Comparison of ENCODE assay signal across 15 mouse cellular contexts in the genomic region with DNA sequence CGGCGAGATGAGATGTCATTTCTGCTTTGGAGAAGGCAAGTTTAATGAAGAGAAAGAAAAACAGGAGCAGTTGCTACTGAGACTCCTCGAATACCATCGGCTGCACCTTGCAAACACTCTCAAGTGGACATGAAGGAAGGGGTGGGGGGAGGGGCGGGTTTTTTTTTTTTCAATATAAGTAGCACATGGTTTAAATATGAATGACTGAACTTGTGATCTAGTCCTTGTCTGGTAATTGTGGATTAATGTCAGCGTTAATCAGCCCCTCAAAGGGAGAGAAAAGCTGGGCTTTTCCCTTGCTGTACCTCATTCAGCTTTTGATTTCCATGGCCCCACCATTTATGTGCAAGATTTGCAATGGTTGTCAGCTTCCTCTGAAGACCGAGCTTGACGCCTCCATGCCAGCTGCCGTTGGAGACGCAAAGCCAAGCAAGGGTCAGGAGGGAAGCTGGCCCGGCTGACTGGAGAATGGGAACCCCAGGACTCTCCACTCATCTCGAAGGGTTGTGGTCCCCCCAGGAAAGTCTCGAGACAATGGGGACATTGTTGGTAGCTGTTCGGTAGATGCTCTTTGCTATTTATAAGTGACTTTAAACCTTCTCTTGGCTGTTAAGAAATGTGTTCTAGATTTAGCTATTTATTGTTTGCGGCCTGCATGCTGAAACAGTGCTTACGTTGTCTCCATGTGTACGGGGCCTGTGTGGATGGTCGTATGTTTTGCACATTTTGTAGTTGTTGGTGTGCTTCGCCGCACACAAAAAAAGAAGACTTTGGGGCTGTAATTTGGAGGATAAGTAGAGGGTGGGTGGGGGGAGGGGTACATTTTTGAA. TPM values are rescaled to one million over a fixed set of nuclear protein-coding genes. Genes with fewer than 3 reads are reported as not detected.
DNase-seq lines count a peak whose midpoint lies in the region; ATAC-seq and TF ChIP-seq lines count a peak whose summit lies in the region.
"Had no signal": no experiment of that assay in that cellular context is flagged by ENCODE, and none has a peak within 500 bp of the region (broad histone marks: within the 10 kb centered on the region; RNA-seq: fewer than 3 reads in every experiment).

No protein-coding gene starts in this region.

- peaks cover 94% of the 10 kb centered on the region for H3K4me1 ChIP-seq in forebrain, embryonic 16.5 days (replicated peaks; ENCODE audit: control insufficient read depth, insufficient read depth, low read length)
- H3K4me1 ChIP-seq in midbrain, embryonic 11.5 days (ENCODE audit: control insufficient read depth, insufficient read depth, low read length): peaks cover 83% of the 10 kb centered on the region
- H3K4me1 ChIP-seq in neural tube, embryonic 15.5 days: peaks cover 71% of the 10 kb centered on the region
- H3K4me1 ChIP-seq in kidney, embryonic 16.5 days (ENCODE audit: insufficient read depth, low read length): peaks cover 41% of the 10 kb centered on the region

- 9% methylated on average over 20 of the region's 20 CpGs for WGBS in forebrain, embryonic 16.5 days
- WGBS in midbrain, embryonic 11.5 days: 27% methylated on average over 20 of the region's 20 CpGs
- 21% methylated on average over 20 of the region's 20 CpGs for WGBS in neural tube, embryonic 15.5 days
- WGBS in kidney, embryonic 16.5 days: 78% methylated on average over 20 of the region's 20 CpGs

- H3K9me3 ChIP-seq in forebrain, embryonic 16.5 days (ENCODE audit: control insufficient read depth, low read length): no peaks in the 10 kb centered on the region
- H3K9me3 ChIP-seq in midbrain, embryonic 11.5 days (ENCODE audit: control insufficient read depth, low read length): no peaks in the 10 kb centered on the region
- H3K9me3 ChIP-seq in neural tube, embryonic 15.5 days (replicated peaks): no peaks in the 10 kb centered on the region
- no peaks in the 10 kb centered on the region for H3K9me3 ChIP-seq in kidney, embryonic 16.5 days (ENCODE audit: low read length)
- H3K9me3 ChIP-seq: G1E; heart, embryonic 15.5 days had no signal

- peaks cover 9% of the 10 kb centered on the region for H3K36me3 ChIP-seq in forebrain, embryonic 16.5 days (ENCODE audit: control insufficient read depth, insufficient read depth)
- peaks cover 25% of the 10 kb centered on the region for H3K36me3 ChIP-seq in midbrain, embryonic 11.5 days (ENCODE audit: control insufficient read depth, insufficient read depth, low read length)
- H3K36me3 ChIP-seq in neural tube, embryonic 15.5 days: peaks cover 34% of the 10 kb centered on the region
- peaks cover 55% of the 10 kb centered on the region for H3K36me3 ChIP-seq in kidney, embryonic 16.5 days (ENCODE audit: insufficient read depth, low read length)
- H3K36me3 ChIP-seq: G1E had no signal

- H3K4me2 ChIP-seq in forebrain, embryonic 16.5 days (ENCODE audit: low read length): peak overlapping the region; percentile 86
- peak overlapping the region; percentile 22; the same call in 1 of the 2 replicates for H3K4me2 ChIP-seq in midbrain, embryonic 11.5 days
- H3K4me2 ChIP-seq in neural tube, embryonic 15.5 days: peak overlapping the region; percentile 7; the same call in 1 of the 2 replicates
- no peak overlapping the region for H3K4me2 ChIP-seq in kidney, embryonic 16.5 days (replicated peaks; ENCODE audit: low read depth, low read length)
- H3K4me2 ChIP-seq: heart, embryonic 15.5 days had no signal

- peak overlapping the region; percentile 20; the same call in 1 of the 2 replicates for H3K4me3 ChIP-seq in layer of hippocampus, adult 2 months
- no peak overlapping the region for H3K4me3 ChIP-seq in forebrain, embryonic 16.5 days (replicated peaks; ENCODE audit: low read length)
- H3K4me3 ChIP-seq in midbrain, embryonic 11.5 days (ENCODE audit: low read depth, low read length): no peak overlapping the region
- H3K4me3 ChIP-seq in neural tube, embryonic 15.5 days (replicated peaks): no peak overlapping the region
- no peak overlapping the region for H3K4me3 ChIP-seq in kidney, embryonic 16.5 days (ENCODE audit: low read length)
- H3K4me3 ChIP-seq: heart, embryonic 15.5 days; myocyte had no signal

- no peak for DNase-seq in layer of hippocampus, adult 2 months (ENCODE audit: low spot score in 2 of 2)
- no peak for DNase-seq in layer of hippocampus, postnatal 36 days
- peak; percentile 94 for DNase-seq in midbrain, embryonic 11.5 days (ENCODE audit: low spot score, missing footprints)
- no peak for DNase-seq in B cell, adult 2 months
- DNase-seq in layer of hippocampus, adult 9-10 months (ENCODE audit: low spot score): no peak
- DNase-seq: kidney, adult 9 months; lung, postnatal 14 days; right cerebral cortex, adult 18-20 months; thymus, adult 18-20 months had no signal

- peak overlapping the region; percentile 99; the same call in 1 of the 2 replicates for H3K27ac ChIP-seq in layer of hippocampus, adult 2 months
- H3K27ac ChIP-seq in forebrain, embryonic 16.5 days (ENCODE audit: low read length): peak overlapping the region; percentile 87
- peak overlapping the region; percentile 76 for H3K27ac ChIP-seq in midbrain, embryonic 11.5 days (ENCODE audit: low read depth, low read length)
- no peak overlapping the region; the same call in 1 of the 2 replicates for H3K27ac ChIP-seq in neural tube, embryonic 15.5 days (replicated peaks)
- no peak overlapping the region for H3K27ac ChIP-seq in kidney, embryonic 16.5 days (ENCODE audit: low read length)
- H3K27ac ChIP-seq: heart, embryonic 15.5 days had no signal

- ATAC-seq in forebrain, embryonic 16.5 days: no peak
- peak; percentile 58 for ATAC-seq in midbrain, embryonic 11.5 days (ENCODE audit: low FRiP score)
- no peak for ATAC-seq in neural tube, embryonic 15.5 days (ENCODE audit: low FRiP score)
- no peak for ATAC-seq in kidney, embryonic 16.5 days (ENCODE audit: low FRiP score, low TSS enrichment)

- H3K27me3 ChIP-seq in forebrain, embryonic 16.5 days (replicated peaks; ENCODE audit: control insufficient read depth, insufficient read depth, low read length): no peaks in the 10 kb centered on the region
- no peaks in the 10 kb centered on the region; the same call in 1 of the 2 replicates for H3K27me3 ChIP-seq in midbrain, embryonic 11.5 days (ENCODE audit: control insufficient read depth, insufficient read depth, low read length)
- no peaks in the 10 kb centered on the region for H3K27me3 ChIP-seq in neural tube, embryonic 15.5 days (replicated peaks)
- H3K27me3 ChIP-seq in kidney, embryonic 16.5 days (ENCODE audit: insufficient read depth, low read length): no peaks in the 10 kb centered on the region
- H3K27me3 ChIP-seq: heart, embryonic 15.5 days had no signal

- TF ChIP-seq CTCF in layer of hippocampus, adult 2 months (conservative IDR thresholded peaks at IDR 0.05): no peak

- 0 out of 2 replicates have a peak overlapping the region, but pooled peaks have one; percentile 24 for H3K9ac ChIP-seq in forebrain, embryonic 16.5 days (replicated peaks; ENCODE audit: low read depth, low read length)
- no peak overlapping the region; the same call in 1 of the 2 replicates for H3K9ac ChIP-seq in midbrain, embryonic 11.5 days (ENCODE audit: low read length)
- H3K9ac ChIP-seq in neural tube, embryonic 15.5 days (replicated peaks): no peak overlapping the region
- H3K9ac ChIP-seq in kidney, embryonic 16.5 days (replicated peaks; ENCODE audit: low read length): no peak overlapping the region
- H3K9ac ChIP-seq: heart, embryonic 15.5 days had no signal

RNA-seq across cellular contexts. Expression of a gene that starts 9.9 kb away (rescaled TPM):
- total RNA-seq in layer of hippocampus, adult 2 months (2021): 100 to 1,000 TPM; 744 to 746 TPM
- 100 to 1,000 TPM; 689 to 742 TPM for total RNA-seq in layer of hippocampus, postnatal 36 days (2021)
- 133 and 143 TPM in 2 replicates for polyA plus RNA-seq in forebrain, embryonic 16.5 days (2015; fragmentation: Nextera tagmentation; extraction: Ambion mirVana)
- polyA plus RNA-seq in midbrain, embryonic 11.5 days (2014; fragmentation: Nextera tagmentation; extraction: Ambion mirVana): 18.4 and 19.8 TPM in 2 replicates
- polyA plus RNA-seq in neural tube, embryonic 15.5 days (2015; fragmentation: Nextera tagmentation; extraction: Ambion mirVana): 65.8 and 79.2 TPM in 2 replicates
- polyA plus RNA-seq in kidney, embryonic 16.5 days (2015; fragmentation: Nextera tagmentation; extraction: Ambion mirVana): 13.7 and 14.3 TPM in 2 replicates

RNA-seq across cellular contexts. Expression of a gene that starts 52.6 kb away (rescaled TPM):
- total RNA-seq in layer of hippocampus, adult 2 months (2021): 100 to 1,000 TPM; 118 to 124 TPM
- total RNA-seq in layer of hippocampus, postnatal 36 days (2021): 100 to 1,000 TPM; 117 to 122 TPM
- 32.8 and 38.7 TPM in 2 replicates for polyA plus RNA-seq in forebrain, embryonic 16.5 days (2015; fragmentation: Nextera tagmentation; extraction: Ambion mirVana)
- polyA plus RNA-seq in midbrain, embryonic 11.5 days (2014; fragmentation: Nextera tagmentation; extraction: Ambion mirVana): 25.8 and 26.1 TPM in 2 replicates
- polyA plus RNA-seq in neural tube, embryonic 15.5 days (2015; fragmentation: Nextera tagmentation; extraction: Ambion mirVana): 54.5 and 66.1 TPM in 2 replicates
- 40.3 and 44.6 TPM in 2 replicates for polyA plus RNA-seq in kidney, embryonic 16.5 days (2015; fragmentation: Nextera tagmentation; extraction: Ambion mirVana)

Comparison
In these comparisons a context has a peak if more than half of its experiments do, and no peak if none do; other contexts are left out.
1. H3K27ac ChIP-seq: peak in layer of hippocampus, adult 2 months (single experiment), forebrain, embryonic 16.5 days (single experiment) and midbrain, embryonic 11.5 days (single experiment); none in neural tube, embryonic 15.5 days (single experiment) and kidney, embryonic 16.5 days (single experiment).